Mouse (Mus musculus) neural tube, embryonic 12.5 days (tissue): ENCODE measurements at regions not wholly inside any gene's neighbourhood (a gene's known extent, or its start where the extent isn't known, plus 50 kb on each side); places are given as distances from the start of the nearest gene placed in this dataset.

ENCODE experiments used
- ATAC-seq: fragments of 200-750 bp; cut with Nextera tagmentation; 2 replicates; pipeline ENCODE4 v1.8.0; 2017; ENCODE audit warnings: low read depth, mild to moderate bottlenecking, moderate TSS enrichment, moderate library complexity; ENCODE audit not compliant: low FRiP score
- H3K27ac ChIP-seq: fragments of 300-500 bp; sonication (generic); 2 replicates; pipeline ENCODE4 v1.5.1; 2016
- H3K27me3 ChIP-seq: fragments of 300-500 bp; sonication (generic); replicated peaks from 2 replicates; pipeline ENCODE4 v1.6.1; 2016; ENCODE audit warnings: mild to moderate bottlenecking
- H3K36me3 ChIP-seq: fragments of 300-500 bp; sonication (generic); 2 replicates; pipeline ENCODE4 v1.6.1; 2016; ENCODE audit warnings: mild to moderate bottlenecking
- H3K4me1 ChIP-seq: fragments of 300-500 bp; sonication (generic); 2 replicates; pipeline ENCODE4 v1.6.1; 2016
- H3K4me2 ChIP-seq: fragments of 300-500 bp; sonication (generic); replicated peaks from 2 replicates; pipeline ENCODE4 v1.6.1; 2016; ENCODE audit warnings: mild to moderate bottlenecking
- H3K4me3 ChIP-seq: fragments of 300-500 bp; sonication (generic); 2 replicates; pipeline ENCODE4 v1.5.1; 2016
- H3K9ac ChIP-seq: fragments of 300-500 bp; sonication (generic); 2 replicates; pipeline ENCODE4 v1.6.1; 2016; ENCODE audit warnings: mild to moderate bottlenecking
- H3K9me3 ChIP-seq: fragments of 300-500 bp; sonication (generic); 2 replicates; pipeline ENCODE4 v1.6.1; 2016; ENCODE audit warnings: mild to moderate bottlenecking
- WGBS: fragments of 180-500 bp; shearing (Covaris S2); methylation state at CpG from one replicate; pipeline ENCODE4 v1.1.7; 2016; 5-methylcytosine and 5-hydroxymethylcytosine counted together

GRCm38 (mm10) chr8:128025251-128025856, 333.1 kb upstream of the Nrp1 start:
- Histone ChIP-seq H3K4me1 (peaks cover 11% of the 10 kb centered on the region), H3K4me2 (no peak overlapping the region), H3K27ac (no peak overlapping the region), H3K9me3 (no peaks in the 10 kb centered on the region), H3K36me3 (no peaks in the 10 kb centered on the region), H3K4me3 (no peak overlapping the region), H3K9ac (no peak overlapping the region), H3K27me3 (no peaks in the 10 kb centered on the region)
- 45% methylated on average over 7 of the region's 7 CpGs for WGBS
- ATAC-seq, result peak; percentile 63

GRCm38 (mm10) chr8:128026981-128027380, 331.4 kb upstream of the Nrp1 start:
- Histone ChIP-seq H3K9ac (no peak overlapping the region), H3K36me3 (no peaks in the 10 kb centered on the region), H3K9me3 (no peaks in the 10 kb centered on the region), H3K4me1 (peaks cover 11% of the 10 kb centered on the region), H3K4me3 (no peak overlapping the region), H3K27ac (no peak overlapping the region), H3K27me3 (no peaks in the 10 kb centered on the region), H3K4me2 (no peak overlapping the region)
- WGBS, result 81% methylated on average over 2 of the region's 2 CpGs
- no peak for ATAC-seq

- no peaks in the 10 kb centered on the region for H3K27me3 ChIP-seq
- 70% methylated on average over 24 of the region's 24 CpGs for WGBS
- H3K4me2 ChIP-seq, result no peak overlapping the region
- no peaks in the 10 kb centered on the region for H3K9me3 ChIP-seq
- H3K27ac ChIP-seq, result no peak overlapping the region; the same call in 1 of the 2 replicates
- no peak overlapping the region for H3K9ac ChIP-seq
- no peak for ATAC-seq
- H3K4me1 ChIP-seq, result no peaks in the 10 kb centered on the region
- no peak overlapping the region for H3K4me3 ChIP-seq
- no peaks in the 10 kb centered on the region for H3K36me3 ChIP-seq
These were observed 327.8 kb upstream of the Nrp1 start for GRCm38 (mm10) chr8:128030335-128031280.

- Histone ChIP-seq H3K4me1 (no peaks in the 10 kb centered on the region), H3K9ac (no peak overlapping the region), H3K27me3 (no peaks in the 10 kb centered on the region), H3K36me3 (no peaks in the 10 kb centered on the region), H3K4me2 (no peak overlapping the region), H3K27ac (no peak overlapping the region), H3K9me3 (no peaks in the 10 kb centered on the region), H3K4me3 (no peak overlapping the region)
- WGBS, result 95% methylated on average over 6 of the region's 6 CpGs
- no peak for ATAC-seq
These were observed 324.3 kb upstream of the Nrp1 start for GRCm38 (mm10) chr8:128034127-128034526.

- Histone ChIP-seq H3K9me3 (no peaks in the 10 kb centered on the region), H3K9ac (no peak overlapping the region), H3K4me3 (no peak overlapping the region), H3K4me2 (no peak overlapping the region), H3K4me1 (no peaks in the 10 kb centered on the region), H3K27me3 (no peaks in the 10 kb centered on the region), H3K27ac (no peak overlapping the region), H3K36me3 (no peaks in the 10 kb centered on the region)
- WGBS, result 75% methylated on average over 3 of the region's 3 CpGs
- ATAC-seq, result no peak
These were observed 322.7 kb upstream of the Nrp1 start for GRCm38 (mm10) chr8:128035672-128036071.

- Histone ChIP-seq H3K27ac (no peak overlapping the region), H3K4me1 (no peaks in the 10 kb centered on the region), H3K36me3 (no peaks in the 10 kb centered on the region), H3K9me3 (no peaks in the 10 kb centered on the region), H3K9ac (no peak overlapping the region), H3K4me3 (no peak overlapping the region), H3K27me3 (no peaks in the 10 kb centered on the region), H3K4me2 (no peak overlapping the region)
- 92% methylated on average over 6 of the region's 6 CpGs for WGBS
- ATAC-seq, result no peak
These were observed 318.9 kb upstream of the Nrp1 start for GRCm38 (mm10) chr8:128039341-128040064.

- Histone ChIP-seq H3K4me1 (no peaks in the 10 kb centered on the region), H3K4me2 (no peak overlapping the region), H3K27me3 (no peaks in the 10 kb centered on the region), H3K9ac (no peak overlapping the region), H3K4me3 (no peak overlapping the region), H3K36me3 (no peaks in the 10 kb centered on the region), H3K9me3 (no peaks in the 10 kb centered on the region), H3K27ac (no peak overlapping the region)
- WGBS, result 77% methylated on average over 2 of the region's 2 CpGs
- no peak for ATAC-seq
These were observed 315.5 kb upstream of the Nrp1 start for GRCm38 (mm10) chr8:128042877-128043276.

GRCm38 (mm10) chr8:128043392-128043791, 315.0 kb upstream of the Nrp1 start:
- H3K36me3 ChIP-seq, result no peaks in the 10 kb centered on the region
- no peak overlapping the region for H3K4me3 ChIP-seq
- H3K4me2 ChIP-seq, result no peak overlapping the region
- H3K9me3 ChIP-seq, result no peaks in the 10 kb centered on the region
- no peak for ATAC-seq
- no peaks in the 10 kb centered on the region for H3K27me3 ChIP-seq
- no peak overlapping the region for H3K9ac ChIP-seq
- WGBS, result 73% methylated on average over 4 of the region's 4 CpGs
- H3K4me1 ChIP-seq, result no peaks in the 10 kb centered on the region
- no peak overlapping the region for H3K27ac ChIP-seq

- no peak overlapping the region for H3K27ac ChIP-seq
- H3K27me3 ChIP-seq, result no peaks in the 10 kb centered on the region
- H3K9me3 ChIP-seq, result no peaks in the 10 kb centered on the region
- 93% methylated on average over 8 of the region's 8 CpGs for WGBS
- H3K4me1 ChIP-seq, result no peaks in the 10 kb centered on the region
- ATAC-seq, result no peak
- no peak overlapping the region for H3K4me3 ChIP-seq
- H3K9ac ChIP-seq, result no peak overlapping the region
- H3K36me3 ChIP-seq, result no peaks in the 10 kb centered on the region
- no peak overlapping the region for H3K4me2 ChIP-seq
These were observed 302.2 kb upstream of the Nrp1 start for GRCm38 (mm10) chr8:128056251-128056650.

- H3K36me3 ChIP-seq, result no peaks in the 10 kb centered on the region
- no peak overlapping the region for H3K4me3 ChIP-seq
- H3K4me2 ChIP-seq, result no peak overlapping the region
- no peaks in the 10 kb centered on the region for H3K9me3 ChIP-seq
- no peaks in the 10 kb centered on the region for H3K4me1 ChIP-seq
- no peak overlapping the region for H3K9ac ChIP-seq
- H3K27me3 ChIP-seq, result no peaks in the 10 kb centered on the region
- WGBS, result 88% methylated on average over 6 of the region's 6 CpGs
- no peak overlapping the region for H3K27ac ChIP-seq
- ATAC-seq, result no peak
These were observed 300.6 kb upstream of the Nrp1 start for GRCm38 (mm10) chr8:128057845-128058244.

- H3K4me3 ChIP-seq, result no peak overlapping the region
- H3K9ac ChIP-seq, result no peak overlapping the region
- H3K4me1 ChIP-seq, result no peaks in the 10 kb centered on the region
- H3K36me3 ChIP-seq, result no peaks in the 10 kb centered on the region
- H3K27me3 ChIP-seq, result no peaks in the 10 kb centered on the region
- WGBS, result 97% methylated on average over 3 of the region's 3 CpGs
- no peak overlapping the region for H3K27ac ChIP-seq
- no peaks in the 10 kb centered on the region for H3K9me3 ChIP-seq
- no peak overlapping the region for H3K4me2 ChIP-seq
- ATAC-seq, result no peak
These were observed 298.6 kb upstream of the Nrp1 start for GRCm38 (mm10) chr8:128059817-128060216.

GRCm38 (mm10) chr8:128064211-128064610, 294.2 kb upstream of the Nrp1 start:
- Histone ChIP-seq H3K27ac (no peak overlapping the region), H3K4me3 (no peak overlapping the region), H3K4me1 (no peaks in the 10 kb centered on the region), H3K27me3 (no peaks in the 10 kb centered on the region), H3K9me3 (no peaks in the 10 kb centered on the region), H3K9ac (no peak overlapping the region), H3K4me2 (no peak overlapping the region), H3K36me3 (no peaks in the 10 kb centered on the region)
- WGBS, result 90% methylated on average over 1 of the region's 1 CpGs
- no peak for ATAC-seq
